Mouse (Mus musculus) forebrain, postnatal 0 days (tissue): ENCODE data around the gene Fbrsl1. TPM values are rescaled to one million over a fixed set of nuclear protein-coding genes. Genes with fewer than 3 reads are reported as not detected.
A peak's percentile ranks its signal among the peaks of the same experiment; 100 is the strongest.

Experiments used
- ATAC-seq: fragments of 200-750 bp; cut with Nextera tagmentation; 2 replicates; pipeline ENCODE4 v1.8.0; 2017; ENCODE audit warnings: mild to moderate bottlenecking, moderate library complexity
- DNase-seq: peaks from one replicate; pipeline ENCODE4 v3.0.0-alpha.2; 2015
- H3K27ac ChIP-seq: fragments of 300-500 bp; sonication (generic); 2 replicates; pipeline ENCODE4 v1.5.1; 2014; ENCODE audit warnings: low read depth, mild to moderate bottlenecking, antibody characterized with exemption, low read length, moderate library complexity, mixed read lengths
- H3K27me3 ChIP-seq: fragments of 300-500 bp; sonication (generic); 2 replicates; pipeline ENCODE4 v1.6.1; 2014; ENCODE audit warnings: mild to moderate bottlenecking, low read length, mixed read lengths; ENCODE audit not compliant: insufficient read depth
- H3K36me3 ChIP-seq: fragments of 300-500 bp; sonication (generic); 2 replicates; pipeline ENCODE4 v1.6.1; 2014; ENCODE audit warnings: mild to moderate bottlenecking, moderate library complexity; ENCODE audit not compliant: insufficient read depth
- H3K4me1 ChIP-seq: fragments of 300-500 bp; sonication (generic); 2 replicates; pipeline ENCODE4 v1.6.1; 2014; ENCODE audit warnings: antibody characterized with exemption; ENCODE audit not compliant: insufficient read depth
- H3K4me2 ChIP-seq: fragments of 300-500 bp; sonication (generic); 2 replicates; pipeline ENCODE4 v1.6.1; 2014; ENCODE audit warnings: low read depth, mild to moderate bottlenecking, moderate library complexity
- H3K4me3 ChIP-seq: fragments of 300-500 bp; sonication (generic); 2 replicates; pipeline ENCODE4 v1.5.1; 2014; ENCODE audit warnings: low read depth, low read length, mixed read lengths
- H3K9ac ChIP-seq: fragments of 300-500 bp; sonication (generic); 2 replicates; pipeline ENCODE4 v1.6.1; 2014; ENCODE audit warnings: mild to moderate bottlenecking
- H3K9me3 ChIP-seq: fragments of 300-500 bp; sonication (generic); 2 replicates; pipeline ENCODE4 v1.6.1; 2016; ENCODE audit warnings: low read length
- CTCF ChIP-seq: sonication (generic); IDR thresholded peaks from 2 replicates; pipeline ENCODE4 v1.5.1; 2016; ENCODE audit warnings: antibody characterized with exemption, control low read depth, low read depth
- WGBS: fragments of 180-500 bp; shearing (Covaris S2); extraction: QIAGEN DNeasy Blood & Tissue Kit; methylation state at CpG from one replicate; pipeline ENCODE4 v1.1.7; 2014; 5-methylcytosine and 5-hydroxymethylcytosine counted together
- polyA plus RNA-seq: library from polyadenylated mRNA; unstranded; fragments of >200 nt; fragmentation: Nextera tagmentation; extraction: Ambion mirVana; gene quantifications from 2 replicates; pipeline ENCODE4 v1.2.1, GENCODE M21; 2015
- total RNA-seq: library from RNA; depleted of rRNA; stranded (reverse); fragments of >200 nt; gene quantifications from 2 replicates; pipeline ENCODE4 v1.2.3, GENCODE M21; 2014

Fbrsl1 gene
- total and polyA plus RNA-seq, 2 experiments from 2014 or later = 21.3 to 30.3 TPM

DNA sequence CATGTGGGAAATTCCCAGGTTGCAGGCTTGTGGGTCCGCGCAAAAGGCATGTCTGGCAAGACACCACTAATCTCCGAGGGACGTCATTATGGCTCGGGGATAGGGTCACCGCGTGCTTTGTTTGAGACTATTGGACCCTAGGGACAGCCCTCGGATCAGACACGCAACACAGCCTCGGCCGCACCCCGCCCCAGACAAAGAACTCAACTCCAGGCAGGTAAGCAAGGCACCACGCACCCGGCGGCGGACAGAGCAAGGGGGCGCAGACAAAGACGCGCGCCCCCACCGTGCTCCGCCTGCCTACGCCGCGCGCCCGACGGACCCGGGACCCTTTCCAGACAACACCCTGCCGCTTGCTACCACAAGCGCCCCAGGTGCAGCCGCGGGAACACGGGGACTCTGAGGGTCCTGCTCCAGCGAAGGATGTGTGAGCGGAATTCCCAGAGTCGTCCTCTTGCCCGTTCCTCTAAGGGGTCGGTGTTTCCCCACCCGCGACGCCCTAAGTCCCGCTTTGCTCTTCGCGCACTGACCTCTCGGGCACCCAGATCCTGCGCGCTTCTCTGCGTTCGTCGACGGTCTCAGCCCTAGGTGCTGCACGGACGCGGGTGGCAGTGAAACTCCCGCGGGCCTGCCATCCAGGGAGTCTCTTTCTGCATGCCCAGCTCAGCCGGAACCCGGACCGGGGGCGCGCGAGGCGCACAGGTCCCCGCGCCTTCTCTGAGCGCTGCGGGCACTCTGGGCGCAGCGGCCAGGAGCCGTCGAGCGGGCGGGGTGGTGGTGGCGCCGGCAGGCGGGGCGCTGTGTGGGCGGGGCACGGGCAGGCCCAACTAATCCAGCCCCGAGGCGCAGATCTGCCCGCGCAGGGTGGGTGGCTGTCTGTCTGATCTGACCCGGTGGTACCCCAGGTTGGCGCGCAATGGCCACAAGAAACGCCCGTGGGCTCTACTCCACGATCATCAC is 61.7 kb downstream of the Fbrsl1 start:
- peak; percentile 80 for DNase-seq
- TF ChIP-seq CTCF = no peak; the same call in 1 of the 2 replicates
- H3K27ac ChIP-seq = peak overlapping the region; percentile 64
- H3K9me3 ChIP-seq = no peaks in the 10 kb centered on the region
- 2% methylated on average over 90 of the region's 90 CpGs for WGBS
- H3K27me3 ChIP-seq = no peaks in the 10 kb centered on the region
- ATAC-seq = peak; percentile 91
- H3K4me1 ChIP-seq = peaks cover 15% of the 10 kb centered on the region
- peak overlapping the region; percentile 75 for H3K9ac ChIP-seq
- H3K36me3 ChIP-seq = 0 out of 2 replicates have a peak, but pooled peaks cover 4% of the 10 kb centered on the region
- H3K4me2 ChIP-seq = peak overlapping the region; percentile 60
- peak overlapping the region; percentile 67 for H3K4me3 ChIP-seq

DNA sequence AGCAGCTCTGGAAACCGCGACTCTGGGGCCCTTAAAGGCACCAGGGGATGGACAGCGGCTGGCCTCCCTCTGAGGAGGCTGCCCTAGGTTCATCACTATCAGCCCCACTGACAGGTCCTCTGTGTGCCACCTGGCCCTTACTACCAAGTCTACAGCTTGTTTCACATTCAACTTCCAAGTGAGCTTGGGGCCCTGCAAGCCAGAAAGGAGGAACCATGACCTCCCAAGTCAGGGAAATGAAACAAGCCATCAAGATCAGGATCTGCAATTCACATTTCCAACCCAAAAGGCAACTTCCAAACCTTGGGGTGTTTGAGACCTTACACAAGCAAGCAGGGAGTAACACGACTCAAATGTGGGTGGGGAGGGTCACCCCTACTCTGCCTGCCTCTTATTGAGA is 63.0 kb downstream of the Fbrsl1 start:
- ATAC-seq (no peak), DNase-seq (no peak)
- H3K4me2 ChIP-seq = peak overlapping the region; percentile 60
- TF ChIP-seq CTCF = no peak
- H3K9ac ChIP-seq = 0 out of 2 replicates have a peak overlapping the region, but pooled peaks have one; percentile 1
- H3K4me3 ChIP-seq = peak overlapping the region; percentile 67
- H3K27ac ChIP-seq = no peak overlapping the region
- H3K9me3 ChIP-seq = no peaks in the 10 kb centered on the region
- 56% methylated on average over 4 of the region's 4 CpGs for WGBS
- H3K4me1 ChIP-seq = peaks cover 15% of the 10 kb centered on the region
- H3K36me3 ChIP-seq = peaks cover 4% of the 10 kb centered on the region; the same call in 1 of the 2 replicates
- no peaks in the 10 kb centered on the region for H3K27me3 ChIP-seq

DNA sequence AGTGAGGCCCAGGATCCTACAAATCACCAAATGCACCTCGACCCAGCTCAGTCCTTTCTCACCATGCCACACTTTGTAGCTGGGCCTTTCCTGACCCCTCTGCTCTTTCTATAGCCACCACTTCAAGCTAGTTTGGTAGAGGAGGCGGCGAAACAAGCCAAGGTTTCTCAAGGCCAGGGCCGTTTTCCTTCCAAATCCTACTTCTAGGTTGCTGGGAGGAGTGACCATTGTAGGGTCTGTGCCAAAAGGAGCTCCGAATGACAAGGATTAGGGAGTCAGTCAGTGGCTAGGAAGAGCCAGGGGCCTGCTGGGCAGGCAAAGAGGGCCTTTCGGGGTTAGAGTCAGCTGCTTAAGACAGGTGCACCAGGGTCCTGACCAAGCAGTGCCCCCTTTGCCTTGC is 63.8 kb downstream of the Fbrsl1 start:
- no peaks in the 10 kb centered on the region for H3K9me3 ChIP-seq
- H3K4me1 ChIP-seq = peaks cover 15% of the 10 kb centered on the region
- DNase-seq (no peak), ATAC-seq (no peak)
- H3K27ac ChIP-seq = no peak overlapping the region
- H3K36me3 ChIP-seq = peaks cover 6% of the 10 kb centered on the region; the same call in 1 of the 2 replicates
- H3K4me3 ChIP-seq = no peak overlapping the region
- no peak overlapping the region for H3K9ac ChIP-seq
- peak overlapping the region; percentile 60; the same call in 1 of the 2 replicates for H3K4me2 ChIP-seq
- no peak for TF ChIP-seq CTCF
- H3K27me3 ChIP-seq = no peaks in the 10 kb centered on the region
- WGBS = 60% methylated on average over 6 of the region's 6 CpGs

DNA sequence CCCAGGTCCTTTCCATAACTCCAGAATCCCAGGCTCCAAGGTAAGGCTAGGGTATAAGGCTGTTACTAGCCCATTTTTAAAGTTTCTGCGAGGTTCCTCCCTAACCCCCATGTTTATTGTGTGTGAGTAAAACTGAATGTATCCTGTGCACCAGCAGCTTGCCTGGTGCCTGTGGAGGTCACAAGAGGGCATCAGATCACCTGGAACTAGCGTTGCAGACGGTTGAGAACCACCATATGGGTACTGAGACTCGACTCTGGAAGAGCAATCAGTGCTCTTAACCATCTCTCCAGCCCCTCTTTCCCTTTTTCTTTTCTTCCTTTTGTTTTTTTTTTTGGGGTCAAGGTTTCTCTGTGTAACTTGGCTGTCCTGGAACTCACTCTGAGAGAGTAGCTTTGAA is 68.5 kb downstream of the Fbrsl1 start:
- Histone ChIP-seq H3K36me3 (peaks cover 51% of the 10 kb centered on the region), H3K27ac (no peak overlapping the region)
- 85% methylated on average over 4 of the region's 4 CpGs for WGBS

DNA sequence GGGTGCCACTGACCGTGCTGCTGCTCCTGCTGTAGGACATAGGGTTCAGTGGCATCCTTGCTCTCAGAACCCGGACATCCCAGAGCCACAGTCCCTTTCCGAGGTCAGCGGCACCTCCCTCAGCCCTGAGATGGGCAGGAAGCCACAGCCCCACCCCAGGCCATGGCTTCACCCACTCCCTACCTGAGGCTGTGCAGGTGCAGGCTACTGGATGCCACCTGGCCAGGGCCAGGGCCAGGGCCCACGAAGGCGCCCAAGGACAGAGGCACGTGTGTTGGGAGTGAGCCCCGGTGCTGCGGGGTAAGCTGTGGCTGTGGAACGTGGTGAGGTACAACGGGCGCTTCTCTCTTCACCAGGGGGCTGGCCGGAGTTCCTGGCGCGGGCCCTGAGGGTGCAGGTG is 69.2 kb downstream of the Fbrsl1 start:
- H3K9me3 ChIP-seq = no peaks in the 10 kb centered on the region
- H3K4me2 ChIP-seq = no peak overlapping the region
- no peak overlapping the region for H3K27ac ChIP-seq
- DNase-seq = no peak
- no peak overlapping the region for H3K4me3 ChIP-seq
- 90% methylated on average over 15 of the region's 15 CpGs for WGBS
- peaks cover 56% of the 10 kb centered on the region for H3K36me3 ChIP-seq
- H3K4me1 ChIP-seq = no peaks in the 10 kb centered on the region
- no peak for ATAC-seq
- no peak for TF ChIP-seq CTCF
- no peak overlapping the region for H3K9ac ChIP-seq
- no peaks in the 10 kb centered on the region for H3K27me3 ChIP-seq

More for the DNA sequence above, 68.5 kb downstream of the Fbrsl1 start:
- Histone ChIP-seq H3K9ac (no peak overlapping the region), H3K4me1 (no peaks in the 10 kb centered on the region), H3K9me3 (no peaks in the 10 kb centered on the region), H3K4me3 (no peak overlapping the region), H3K27me3 (no peaks in the 10 kb centered on the region), H3K4me2 (no peak overlapping the region)
- TF ChIP-seq CTCF = no peak
- DNase-seq (no peak), ATAC-seq (no peak)

DNA sequence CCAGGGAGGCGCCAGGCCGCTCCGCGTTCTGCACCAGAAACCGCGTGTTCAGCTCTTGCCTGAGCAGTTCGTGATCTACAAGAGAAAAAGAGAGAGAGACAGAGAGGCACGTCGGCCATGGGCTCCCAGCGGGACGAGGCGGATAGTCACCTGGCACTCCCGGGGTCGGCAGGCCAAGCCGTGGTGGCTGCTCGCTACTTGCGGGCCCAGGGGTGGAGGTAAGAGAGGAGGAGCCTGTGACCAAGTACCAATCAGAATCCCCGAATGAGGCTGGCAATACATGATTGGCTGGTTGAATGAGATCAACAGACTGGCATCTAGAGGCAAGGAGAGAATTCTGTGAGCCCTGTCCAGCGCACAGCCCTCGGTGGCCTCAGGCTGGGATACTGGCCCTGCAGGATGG is 70.1 kb downstream of the Fbrsl1 start:
- no peak overlapping the region for H3K4me3 ChIP-seq
- ATAC-seq = peak; percentile 47
- no peak for TF ChIP-seq CTCF
- 42% methylated on average over 20 of the region's 20 CpGs for WGBS
- no peak overlapping the region for H3K9ac ChIP-seq
- H3K27ac ChIP-seq = no peak overlapping the region
- no peaks in the 10 kb centered on the region for H3K4me1 ChIP-seq
- H3K4me2 ChIP-seq = no peak overlapping the region
- peaks cover 65% of the 10 kb centered on the region for H3K36me3 ChIP-seq
- DNase-seq = no peak
- H3K9me3 ChIP-seq = no peaks in the 10 kb centered on the region
- no peaks in the 10 kb centered on the region for H3K27me3 ChIP-seq

DNA sequence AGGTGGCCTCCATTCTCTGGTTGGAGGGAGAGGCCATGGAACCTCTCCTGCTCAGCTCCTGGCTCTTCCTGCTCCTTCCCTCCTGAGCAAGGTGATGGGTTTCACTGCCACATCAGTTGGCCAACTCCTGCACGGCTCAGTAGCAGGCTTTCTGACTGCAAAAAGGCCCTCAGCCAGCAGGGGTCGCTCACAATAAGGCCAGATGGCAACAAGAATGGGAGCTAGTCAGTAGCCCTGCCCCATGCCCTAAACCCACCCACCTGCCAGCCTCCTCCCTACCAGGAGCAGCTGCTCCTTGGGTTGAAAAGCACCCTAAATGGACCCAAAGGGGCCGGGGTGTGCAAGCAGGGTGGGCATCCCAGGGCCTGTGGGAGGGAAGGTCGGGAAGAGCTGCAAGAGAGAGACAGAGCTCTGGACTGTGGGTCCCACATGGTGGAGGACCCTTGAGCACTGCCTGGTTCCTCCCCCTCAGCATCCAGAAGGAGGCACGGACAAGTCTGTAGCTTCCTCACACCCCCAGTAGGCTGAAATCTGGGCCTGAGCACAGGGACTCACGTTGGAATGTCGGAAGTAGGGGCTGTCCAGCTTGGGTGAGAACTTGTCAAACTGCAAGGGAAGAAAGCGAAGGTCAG is 71.4 kb downstream of the Fbrsl1 start:
- Histone ChIP-seq H3K9me3 (no peaks in the 10 kb centered on the region), H3K27me3 (no peaks in the 10 kb centered on the region), H3K27ac (no peak overlapping the region), H3K9ac (no peak overlapping the region), H3K36me3 (peaks cover 66% of the 10 kb centered on the region), H3K4me3 (no peak overlapping the region), H3K4me1 (no peaks in the 10 kb centered on the region), H3K4me2 (no peak overlapping the region)
- TF ChIP-seq CTCF = peak; percentile 88
- WGBS = 53% methylated on average over 8 of the region's 8 CpGs
- peak; percentile 86 for ATAC-seq
- peak; percentile 75 for DNase-seq
